Mouse (Mus musculus) CH12.LX (cell line): ENCODE measurements around the gene Lpcat2b. TPM values are rescaled to one million over a fixed set of nuclear protein-coding genes. Genes with fewer than 3 reads are reported as not detected.
A peak's percentile ranks its signal among the peaks of the same experiment; 100 is the strongest.

Source experiments
- DNase-seq: peaks from one replicate; pipeline ENCODE4 v3.0.0-alpha.2; 2013; ENCODE audit errors: extremely low read depth
- H3K27ac ChIP-seq: 2 replicates; pipeline ENCODE4 v1.5.1; 2012; ENCODE audit warnings: low read depth, mild to moderate bottlenecking, control low read depth, moderate library complexity; ENCODE audit not compliant: insufficient read depth
- H3K27me3 ChIP-seq: replicated peaks from 2 replicates; pipeline ENCODE3; 2012; ENCODE audit warnings: inconsistent platforms
- H3K36me3 ChIP-seq, 2 experiments: replicated peaks in 1 of 2; 2 replicates each; pipeline versions ENCODE3 to v1.6.1; 2012; ENCODE audit warnings: inconsistent platforms in 1 of 2, low read length in 1 of 2, mild to moderate bottlenecking in 1 of 2, mixed read lengths in 1 of 2, moderate library complexity in 1 of 2; ENCODE audit not compliant: control insufficient read depth in 1 of 2, insufficient read depth in 1 of 2
- H3K4me1 ChIP-seq, 2 experiments: 2 replicates each; pipeline ENCODE4 v1.6.1; 2012; ENCODE audit warnings: inconsistent platforms in 1 of 2, moderate library complexity in 1 of 2; ENCODE audit not compliant: insufficient read depth in 2 of 2, control insufficient read depth in 1 of 2
- H3K4me2 ChIP-seq: 2 replicates; pipeline ENCODE4 v1.6.1; 2012; ENCODE audit warnings: low read depth, mild to moderate bottlenecking, control low read depth; ENCODE audit not compliant: poor library complexity, insufficient read depth, severe bottlenecking
- H3K4me3 ChIP-seq, 3 experiments: fragments of 150-350 bp in 1 of 3; sonication (generic) in 1 of 3; replicated peaks in 1 of 3; 2 replicates each; pipeline versions ENCODE3 to v1.5.1; 2011 to 2012; ENCODE audit warnings: low read depth in 2 of 3, low read length in 2 of 3, mild to moderate bottlenecking in 2 of 3, moderate library complexity in 2 of 3, control low read depth in 1 of 3, improper control_type of control experiment in 1 of 3, inconsistent platforms in 1 of 3, mixed read lengths in 1 of 3; ENCODE audit not compliant: poor library complexity in 1 of 3
- H3K79me2 ChIP-seq: replicated peaks from 2 replicates; pipeline ENCODE4 v1.6.1; 2012; ENCODE audit warnings: mild to moderate bottlenecking, moderate library complexity; ENCODE audit not compliant: control insufficient read depth, poor library complexity, insufficient read depth, severe bottlenecking; ENCODE audit errors: extremely low read depth
- H3K9ac ChIP-seq: 2 replicates; pipeline ENCODE4 v1.6.1; 2012; ENCODE audit warnings: low read depth, mild to moderate bottlenecking, control low read depth, moderate library complexity; ENCODE audit not compliant: insufficient read depth
- H3K9me3 ChIP-seq: replicated peaks from 2 replicates; pipeline ENCODE3; 2012; ENCODE audit warnings: low read length, inconsistent platforms, mixed read lengths
- BHLHE40 ChIP-seq: IDR thresholded peaks from 2 replicates; pipeline ENCODE4 v1.6.1; 2011; ENCODE audit warnings: mild to moderate bottlenecking, low read depth, low read length, improper control_type of control experiment
- CHD1 ChIP-seq: IDR thresholded peaks from 2 replicates; pipeline ENCODE4 v1.6.1; 2012; ENCODE audit warnings: low read depth, low read length, improper control_type of control experiment, inconsistent platforms
- CHD2 ChIP-seq: IDR thresholded peaks from 2 replicates; pipeline ENCODE4 v1.6.1; 2011; ENCODE audit warnings: low read length, improper control_type of control experiment
- CTCF ChIP-seq, 2 experiments: IDR thresholded peaks in 1 of 2; conservative IDR thresholded peaks in 1 of 2; 2 replicates each; pipeline ENCODE4 v1.5.1; 2011 to 2012; ENCODE audit warnings: low read depth in 2 of 2, low read length in 2 of 2, improper control_type of control experiment in 1 of 2, inconsistent platforms in 1 of 2, mild to moderate bottlenecking in 1 of 2, moderate library complexity in 1 of 2
- E2F4 ChIP-seq: IDR thresholded peaks from 2 replicates; pipeline ENCODE4 v1.6.1; 2011; ENCODE audit warnings: low read depth, low read length, improper control_type of control experiment; ENCODE audit not compliant: insufficient replicate concordance
- ELF1 ChIP-seq: IDR thresholded peaks from 2 replicates; pipeline ENCODE4 v1.6.1; 2014; ENCODE audit warnings: low read depth, mild to moderate bottlenecking, inconsistent platforms, low read length, improper control_type of control experiment
- EP300 ChIP-seq: IDR thresholded peaks from 2 replicates; pipeline ENCODE4 v1.6.1; 2011; ENCODE audit warnings: low read length, improper control_type of control experiment
- ETS1 ChIP-seq: conservative IDR thresholded peaks from 2 replicates; pipeline ENCODE4 v1.6.1; 2012; ENCODE audit warnings: low read depth, mild to moderate bottlenecking, inconsistent platforms, low read length, improper control_type of control experiment, moderate library complexity
- HCFC1 ChIP-seq: IDR thresholded peaks from 2 replicates; pipeline ENCODE4 v1.6.1; 2012; ENCODE audit warnings: low read depth, mild to moderate bottlenecking, inconsistent platforms, low read length, improper control_type of control experiment
- IRF4 ChIP-seq: IDR thresholded peaks from 2 replicates; pipeline ENCODE4 v1.6.1; 2014; ENCODE audit warnings: low read depth, mild to moderate bottlenecking, inconsistent platforms, low read length, improper control_type of control experiment
- JUN ChIP-seq: IDR thresholded peaks from 2 replicates; pipeline ENCODE4 v1.6.1; 2011; ENCODE audit warnings: low read depth, mild to moderate bottlenecking, low read length, improper control_type of control experiment, moderate library complexity; ENCODE audit not compliant: insufficient read depth
- MAFK ChIP-seq: IDR thresholded peaks from 2 replicates; pipeline ENCODE4 v1.6.1; 2011; ENCODE audit warnings: low read length, improper control_type of control experiment; ENCODE audit not compliant: insufficient replicate concordance
- MAX ChIP-seq: IDR thresholded peaks from 2 replicates; pipeline ENCODE4 v1.6.1; 2011; ENCODE audit warnings: low read length, improper control_type of control experiment
- MXI1 ChIP-seq: IDR thresholded peaks from 2 replicates; pipeline ENCODE4 v1.6.1; 2011; ENCODE audit warnings: mild to moderate bottlenecking, low read depth, low read length, improper control_type of control experiment
- NELFE ChIP-seq: IDR thresholded peaks from 2 replicates; pipeline ENCODE4 v1.6.1; 2011; ENCODE audit warnings: low read depth, low read length, improper control_type of control experiment
- PAX5 ChIP-seq: IDR thresholded peaks from 2 replicates; pipeline ENCODE4 v1.6.1; 2012; ENCODE audit warnings: low read length, inconsistent platforms, mixed read lengths
- RAD21 ChIP-seq: IDR thresholded peaks from 2 replicates; pipeline ENCODE4 v1.6.1; 2011; ENCODE audit warnings: low read depth, mild to moderate bottlenecking, low read length, improper control_type of control experiment, moderate library complexity
- RCOR1 ChIP-seq: conservative IDR thresholded peaks from 2 replicates; pipeline ENCODE4 v1.6.1; 2012; ENCODE audit warnings: low read depth, mild to moderate bottlenecking, inconsistent platforms, low read length, improper control_type of control experiment
- SIN3A ChIP-seq: IDR thresholded peaks from 2 replicates; pipeline ENCODE4 v1.6.1; 2012; ENCODE audit warnings: low read length, improper control_type of control experiment, inconsistent platforms
- SMC3 ChIP-seq: IDR thresholded peaks from 2 replicates; pipeline ENCODE4 v1.6.1; 2011; ENCODE audit warnings: low read depth, low read length, improper control_type of control experiment
- TBP ChIP-seq: conservative IDR thresholded peaks from 2 replicates; pipeline ENCODE4 v1.6.1; 2011; ENCODE audit warnings: low read depth, low read length, improper control_type of control experiment
- TCF12 ChIP-seq: IDR thresholded peaks from 2 replicates; pipeline ENCODE4 v1.6.1; 2014; ENCODE audit warnings: low read depth, mild to moderate bottlenecking, inconsistent platforms, low read length, improper control_type of control experiment
- USF1 ChIP-seq: IDR thresholded peaks from 2 replicates; pipeline ENCODE4 v1.6.1; 2014; ENCODE audit warnings: low read depth, mild to moderate bottlenecking, inconsistent platforms, low read length, improper control_type of control experiment
- ZC3H11A ChIP-seq: IDR thresholded peaks from 2 replicates; pipeline ENCODE4 v1.6.1; 2012; ENCODE audit warnings: low read depth, mild to moderate bottlenecking, inconsistent platforms, low read length, improper control_type of control experiment
- ZKSCAN1 ChIP-seq: IDR thresholded peaks from 2 replicates; pipeline ENCODE4 v1.6.1; 2012; ENCODE audit warnings: low read depth, inconsistent platforms, low read length, improper control_type of control experiment, borderline replicate concordance
- dilution Hi-C: fragments of 300-500 bp; cut with MboI; formaldehyde crosslinking; loops from 2 replicates; pipeline ENCODE4 v1.14.3; 2020; ENCODE audit warnings: low sequenced_read_pairs; ENCODE audit not compliant: extremely low pct_unique_long_range_greater_than_20kb, extremely low pct_ligation_motif_present
- in situ Hi-C: fragments of 300-500 bp; cut with MboI; formaldehyde crosslinking; loops from 3 replicates; pipeline ENCODE4 v1.14.3; 2019; ENCODE audit warnings: low sequenced_read_pairs, low pct_ligation_motif_present, low pct_unique_long_range_greater_than_20kb, mixed read lengths
- polyA plus RNA-seq: library from polyadenylated mRNA; unstranded; fragments of >175 nt; gene quantifications from 2 replicates; pipeline ENCODE4 v1.2.1, GENCODE M21; 2012; ENCODE audit warnings: low read depth; ENCODE audit not compliant: insufficient read length
- total RNA-seq, 2 experiments: library from RNA; depleted of rRNA; stranded (reverse); fragments of 300-350 nt in 1 of 2; fragments of >200 nt in 1 of 2; gene quantifications; 2 replicates each; pipeline ENCODE4 v1.2.3; 2012 to 2014

Gene Lpcat2b
- total and polyA plus RNA-seq, 3 experiments, result not detected

DNA sequence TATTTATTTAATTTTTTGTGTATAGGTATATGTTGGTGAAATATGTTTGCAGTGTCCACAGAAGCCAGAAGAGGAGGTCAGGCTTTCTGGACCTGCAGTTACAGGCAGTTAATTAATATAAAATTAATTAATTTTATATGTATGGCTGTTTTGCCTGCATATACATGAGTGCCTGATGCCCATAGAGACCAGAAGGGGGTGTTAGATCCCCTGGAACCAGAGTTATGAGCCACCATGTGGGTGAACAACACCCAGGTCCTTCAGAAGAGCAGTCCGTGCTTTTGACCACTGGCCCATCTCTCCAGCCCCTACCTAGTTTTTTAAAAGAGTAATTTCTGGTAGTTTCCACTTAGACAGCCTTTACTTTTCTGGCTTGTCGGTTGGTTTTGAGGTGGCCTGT, 19.1 kb upstream of the Lpcat2b start:
- H3K9ac ChIP-seq, result no peak overlapping the region
- TF ChIP-seq MAX (no peak), ZC3H11A (no peak), CTCF (conservative IDR thresholded peaks at IDR 0.05 in 1 of 2, IDR thresholded peaks at IDR 0.05 in 1 of 2; ENCODE audit: low read depth in 2 of 2, low read length in 2 of 2) (peak in 1 of 2 experiments; percentile 53; a peak in 2 of 4 replicates), SMC3 (peak; percentile 43), RAD21 (peak; percentile 55)
- DNase-seq, result peak; percentile 5
- H3K4me2 ChIP-seq, result no peak overlapping the region
- H3K4me1 ChIP-seq, result no peaks in the 10 kb centered on the region
- dilution Hi-C loops (no loop called here), in situ Hi-C loops (no loop called here)
- no peak overlapping the region for H3K4me3 ChIP-seq
- H3K79me2 ChIP-seq, result no peaks in the 10 kb centered on the region
- H3K27me3 ChIP-seq, result no peaks in the 10 kb centered on the region
- H3K36me3 ChIP-seq, result no peaks in the 10 kb centered on the region
- no peak overlapping the region for H3K27ac ChIP-seq
- H3K9me3 ChIP-seq, result no peaks in the 10 kb centered on the region

DNA sequence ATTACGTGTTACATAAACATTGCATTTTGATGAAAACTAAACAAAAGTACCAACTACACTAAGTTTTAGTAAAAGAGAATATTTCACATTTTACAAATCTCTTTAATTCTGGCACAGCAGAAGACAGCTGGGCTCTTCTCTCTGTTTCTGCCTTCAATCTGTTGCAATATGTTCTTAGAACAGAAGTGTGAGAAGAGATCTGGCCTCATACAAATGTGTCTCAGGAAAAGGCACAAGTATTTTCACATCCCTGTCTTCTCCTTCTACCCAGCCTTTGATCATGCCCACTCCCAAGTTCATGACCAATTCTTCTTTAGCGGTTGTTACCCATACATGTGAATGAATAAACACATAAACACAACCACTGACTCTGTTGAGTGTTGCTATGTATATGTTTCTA, 16.3 kb upstream of the Lpcat2b start:
- H3K4me2 ChIP-seq, result no peak overlapping the region

DNA sequence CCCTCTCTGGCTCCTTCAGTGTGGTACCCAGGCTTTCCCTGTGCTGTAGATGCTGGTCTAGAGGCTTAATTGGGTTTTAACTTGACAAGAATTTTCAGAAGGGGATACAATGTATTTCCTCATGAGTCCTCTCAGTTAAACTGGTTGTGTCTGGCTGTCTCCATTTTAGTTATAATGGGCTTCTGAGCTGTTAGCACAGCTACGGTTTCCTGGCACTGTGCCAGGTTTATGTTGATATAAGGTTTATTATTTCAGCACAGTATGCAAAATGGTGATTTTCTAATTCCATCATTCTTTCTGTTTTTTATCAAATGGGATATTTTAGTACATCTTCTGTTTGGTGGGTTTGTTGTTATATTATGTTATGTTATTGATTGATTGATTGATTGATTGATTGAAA, 9.7 kb upstream of the Lpcat2b start:
- dilution Hi-C loops (no loop called here), in situ Hi-C loops (no loop called here)
- Histone ChIP-seq H3K9ac (no peak overlapping the region), H3K4me2 (no peak overlapping the region), H3K27me3 (no peaks in the 10 kb centered on the region), H3K27ac (no peak overlapping the region), H3K4me1 (no peaks in the 10 kb centered on the region)
- no peak for DNase-seq
- TF ChIP-seq BHLHE40 (no peak), NELFE (no peak), TCF12 (no peak), CHD2 (no peak), RCOR1 (no peak), E2F4 (no peak), MAX (no peak), MAFK (no peak)
- TF ChIP-seq, all 38 proteins: peak for 0
- no peak overlapping the region for H3K4me3 ChIP-seq
- H3K36me3 ChIP-seq, result no peaks in the 10 kb centered on the region
- H3K9me3 ChIP-seq, result peaks cover 3% of the 10 kb centered on the region
- H3K79me2 ChIP-seq, result no peaks in the 10 kb centered on the region

More for the DNA sequence above, 16.3 kb upstream of the Lpcat2b start:
- no peak overlapping the region for H3K9ac ChIP-seq
- no peak for DNase-seq
- H3K4me1 ChIP-seq, result no peaks in the 10 kb centered on the region
- TF ChIP-seq MAX (no peak), ZKSCAN1 (no peak), ELF1 (no peak), BHLHE40 (no peak), HCFC1 (no peak), IRF4 (no peak), CHD1 (no peak), NELFE (no peak), TCF12 (no peak), TBP (no peak), PAX5 (no peak), EP300 (no peak), USF1 (no peak), ETS1 (no peak), MXI1 (no peak), MAFK (no peak), JUN (no peak), SIN3A (no peak)
- dilution Hi-C loops (no loop called here), in situ Hi-C loops (no loop called here)
- H3K27ac ChIP-seq, result no peak overlapping the region
- H3K4me3 ChIP-seq, result no peak overlapping the region
- no peaks in the 10 kb centered on the region for H3K79me2 ChIP-seq
- H3K9me3 ChIP-seq, result no peaks in the 10 kb centered on the region
- no peaks in the 10 kb centered on the region for H3K36me3 ChIP-seq
- H3K27me3 ChIP-seq, result no peaks in the 10 kb centered on the region
